Mouse (Mus musculus) frontal cortex, postnatal 14 days (tissue): ENCODE data around the gene Hcfc1r1.

Experiments used
- DNase-seq, 2 experiments: peaks; one replicate each; pipeline ENCODE4 v3.0.0; 2022; ENCODE audit warnings: low spot score in 2 of 2

The Hcfc1r1 gene

DNA sequence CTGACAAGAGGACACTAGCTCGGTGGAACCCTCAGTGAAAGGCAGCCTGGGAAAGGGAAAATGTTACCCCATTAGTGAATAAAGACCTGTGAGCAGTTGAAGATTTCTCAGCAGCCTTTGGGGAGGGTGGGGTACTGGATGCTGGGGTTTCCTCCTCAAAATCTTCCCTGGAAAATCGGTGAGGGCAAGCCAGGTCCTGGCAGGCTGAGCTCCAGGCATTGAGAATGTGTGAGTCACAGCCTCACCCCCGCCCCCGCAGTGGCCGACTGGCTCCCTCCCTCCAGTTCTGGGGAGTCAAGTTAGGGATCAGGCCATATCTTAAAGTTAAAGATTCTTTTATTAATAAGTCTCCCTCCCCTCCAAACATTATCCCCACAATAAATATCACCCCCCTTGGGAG, 1.7 kb downstream of the Hcfc1r1 start:
- no peak for DNase-seq

DNA sequence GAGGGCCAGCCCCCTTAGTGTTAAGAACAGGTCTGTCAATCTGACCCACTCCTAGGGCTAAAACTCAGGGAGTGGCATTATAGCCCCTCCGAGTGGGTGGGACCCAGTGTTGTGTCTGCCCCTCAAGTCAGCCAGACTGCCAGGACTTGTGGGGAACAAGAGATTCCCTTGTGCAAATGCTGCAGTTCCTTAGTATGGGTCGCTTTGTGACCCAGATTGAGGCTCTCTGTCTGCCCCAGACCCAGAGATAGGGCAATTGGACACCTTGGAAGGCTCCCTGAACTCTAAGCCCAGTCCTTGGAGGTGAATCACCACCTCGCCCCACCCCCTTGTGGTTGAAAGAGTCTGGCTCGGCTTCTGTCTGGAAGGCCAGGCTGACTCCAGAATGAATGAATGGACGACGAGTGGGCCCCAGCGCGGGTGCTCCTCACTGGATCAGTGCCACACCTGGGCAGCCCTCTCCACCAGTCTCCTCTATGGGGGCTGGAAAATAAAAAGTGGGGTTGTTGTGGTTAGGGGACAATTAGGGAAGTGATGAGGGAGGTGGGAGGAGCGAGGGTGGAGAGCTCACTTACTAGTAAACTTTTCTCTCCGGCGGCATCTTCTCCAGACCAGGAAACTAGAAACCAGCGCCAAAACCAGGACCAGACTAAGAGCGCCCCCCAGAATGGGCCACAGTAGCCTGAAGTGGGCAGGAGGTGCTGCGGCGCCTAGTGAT, 2.3 kb downstream of the Hcfc1r1 start:
- no peak for DNase-seq

DNA sequence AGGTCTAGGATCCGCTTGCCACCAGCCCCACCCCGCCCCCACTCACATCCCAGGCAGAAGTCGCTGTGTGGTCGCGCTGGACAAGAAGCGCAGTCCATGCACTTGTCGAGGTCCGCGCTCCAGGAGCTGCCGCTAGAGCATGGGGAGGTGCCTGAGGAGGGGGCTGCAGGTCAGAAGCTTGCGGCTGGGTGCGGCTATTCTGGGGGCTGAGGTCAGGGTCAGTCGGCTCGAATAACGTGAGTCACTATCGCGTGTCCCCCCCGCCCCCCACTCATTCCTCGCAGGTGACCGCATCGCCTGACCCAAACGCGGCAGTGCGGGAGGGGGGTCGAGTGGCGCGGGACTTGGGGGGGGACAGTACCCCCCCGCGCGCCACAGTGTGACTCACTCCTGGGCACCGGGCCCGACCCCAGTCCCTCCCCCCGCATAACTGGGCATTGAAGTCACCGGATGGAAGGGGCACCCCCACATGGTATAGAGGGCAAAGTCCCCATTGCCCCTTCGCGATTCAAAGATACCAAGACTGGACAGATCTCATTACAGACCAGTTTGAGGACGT, 3.2 kb downstream of the Hcfc1r1 start:
- no peak for DNase-seq

DNA sequence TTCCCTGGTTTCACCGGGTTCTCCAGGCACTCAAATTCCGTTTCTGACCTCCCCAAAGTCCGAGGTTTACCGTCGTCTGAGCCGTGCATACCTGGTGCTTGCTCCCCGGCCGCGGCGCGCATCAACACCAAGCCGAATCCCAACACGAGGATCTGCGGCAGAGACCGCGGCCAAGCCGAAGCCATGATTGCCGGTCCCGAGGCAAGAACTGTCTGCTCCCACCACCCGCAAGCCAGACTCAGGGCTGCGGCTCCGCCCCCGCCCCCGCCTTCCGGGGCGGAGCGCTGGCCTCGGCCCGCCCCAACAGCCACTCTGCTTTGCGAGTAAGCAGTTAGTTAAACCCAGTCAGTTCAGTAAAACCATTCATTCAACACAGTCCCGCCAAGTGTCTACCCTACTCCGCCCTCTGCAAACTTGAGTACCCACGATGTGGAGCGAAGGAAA, 3.9 kb downstream of the Hcfc1r1 start, which contains the start of gene Tnfrsf12a:
TSS of gene Tnfrsf12a (minus strand) at position 233 of the 444 bp plus-strand sequence.
- DNase-seq, result peak in 1 of 2 experiments; percentile 71

DNA sequence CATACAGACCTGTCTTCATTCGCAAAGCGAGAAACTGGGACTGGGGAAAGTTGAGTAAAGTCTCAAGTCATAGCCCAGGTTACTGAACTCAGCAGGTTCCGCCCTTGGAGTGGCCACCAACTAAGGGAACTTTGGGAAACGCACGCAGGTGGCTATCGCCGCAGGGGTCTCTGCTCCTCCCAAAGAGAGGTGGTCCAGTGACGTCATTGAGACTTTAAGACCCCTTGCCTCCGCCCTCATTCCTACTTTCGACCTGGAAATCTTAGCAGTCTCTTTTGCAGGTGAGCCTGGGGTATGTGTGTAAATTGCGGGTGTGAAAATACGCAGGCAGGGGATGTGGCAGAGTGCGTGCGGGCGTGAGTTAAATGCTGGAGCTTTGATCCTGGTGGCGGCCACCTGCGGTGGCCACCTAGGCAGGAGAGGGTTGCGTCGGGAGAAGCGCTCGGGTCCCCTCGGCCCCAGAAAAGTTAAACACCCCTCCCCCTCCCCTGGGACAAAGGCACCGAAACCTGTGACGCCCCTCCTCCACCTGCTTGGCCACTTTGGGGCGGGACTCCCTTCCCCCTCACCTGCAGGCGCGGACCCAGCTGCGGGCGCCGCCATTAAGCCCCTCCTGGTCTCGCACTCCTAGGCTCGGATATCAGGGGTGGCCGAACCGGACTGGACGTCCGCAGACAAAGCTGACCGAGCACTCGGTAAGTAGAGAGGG, 5.9 kb downstream of the Hcfc1r1 start, which contains the start of gene Cldn6:
TSS of gene Cldn6 (plus strand) at position 123 of the 709 bp plus-strand sequence.
- no peak for DNase-seq

DNA sequence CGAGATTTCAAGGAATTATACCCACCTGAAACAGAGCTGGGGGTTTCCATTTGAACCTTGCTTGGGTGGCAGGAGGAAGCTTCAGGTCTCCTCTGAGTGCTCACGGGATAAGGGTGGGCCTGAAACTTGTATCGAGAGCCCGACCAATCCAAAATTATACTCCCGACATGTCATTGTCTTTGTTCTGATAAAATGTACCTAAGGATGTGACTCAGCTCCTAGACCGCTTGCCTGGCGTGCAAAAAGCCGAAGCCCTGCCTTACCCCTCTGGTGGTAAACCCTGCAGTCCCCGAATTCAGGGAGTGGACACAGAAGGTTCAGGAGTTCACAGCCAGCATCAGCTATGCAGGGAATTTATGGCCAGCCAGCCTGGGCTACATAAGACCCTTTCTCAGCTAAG, 6.9 kb downstream of the Hcfc1r1 start:
- no peak for DNase-seq

DNA sequence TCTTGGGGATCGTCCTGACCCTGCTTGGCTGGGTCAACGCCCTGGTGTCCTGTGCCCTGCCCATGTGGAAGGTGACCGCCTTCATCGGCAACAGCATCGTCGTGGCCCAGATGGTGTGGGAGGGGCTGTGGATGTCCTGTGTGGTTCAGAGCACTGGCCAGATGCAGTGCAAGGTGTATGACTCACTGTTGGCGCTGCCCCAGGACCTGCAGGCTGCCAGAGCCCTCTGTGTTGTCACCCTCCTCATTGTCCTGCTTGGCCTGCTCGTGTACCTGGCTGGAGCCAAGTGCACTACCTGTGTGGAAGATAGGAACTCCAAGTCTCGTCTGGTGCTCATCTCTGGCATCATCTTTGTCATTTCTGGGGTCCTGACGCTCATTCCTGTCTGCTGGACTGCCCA, 7.7 kb downstream of the Hcfc1r1 start:
- no peak for DNase-seq

DNA sequence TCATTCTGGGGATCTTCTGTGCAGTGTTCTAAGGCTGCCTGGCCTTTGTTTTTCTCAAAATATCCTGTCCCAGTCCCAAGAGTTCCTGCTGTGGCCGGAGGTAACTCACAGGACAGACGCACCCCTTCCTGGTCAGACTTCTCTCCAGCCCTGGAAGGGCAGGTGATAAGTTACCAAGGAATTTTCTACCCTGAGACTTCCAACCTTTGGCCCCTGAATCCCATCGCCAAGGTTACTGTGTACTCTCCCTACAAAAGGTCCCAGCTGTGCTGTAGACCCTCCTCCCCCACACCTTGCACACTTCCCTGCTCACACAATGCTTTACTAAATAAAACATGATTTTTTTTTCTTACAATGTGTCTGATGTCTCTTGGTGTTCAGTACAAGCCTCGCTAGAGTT, 8.7 kb downstream of the Hcfc1r1 start:
- DNase-seq, result no peak

DNA sequence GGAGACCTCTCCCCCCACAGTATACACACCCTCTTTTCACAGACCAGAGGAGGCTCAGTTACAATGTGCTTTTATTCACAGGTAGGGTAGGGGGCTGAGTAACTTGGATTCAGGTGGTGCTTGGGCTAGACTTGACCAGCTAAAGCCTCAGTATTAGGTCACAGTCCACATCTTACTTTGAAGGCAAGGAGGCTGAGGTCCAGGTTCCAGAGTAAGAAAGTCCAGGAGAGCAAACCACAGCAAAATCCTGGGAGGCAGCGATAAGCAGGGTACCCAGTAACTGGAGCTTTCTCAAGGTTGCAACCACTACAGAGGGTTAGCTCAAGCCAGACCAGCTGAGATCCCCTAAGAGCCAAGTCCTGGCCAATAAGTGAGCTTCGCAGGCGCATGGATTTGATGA, 9.1 kb downstream of the Hcfc1r1 start:
- DNase-seq, result no peak

DNA sequence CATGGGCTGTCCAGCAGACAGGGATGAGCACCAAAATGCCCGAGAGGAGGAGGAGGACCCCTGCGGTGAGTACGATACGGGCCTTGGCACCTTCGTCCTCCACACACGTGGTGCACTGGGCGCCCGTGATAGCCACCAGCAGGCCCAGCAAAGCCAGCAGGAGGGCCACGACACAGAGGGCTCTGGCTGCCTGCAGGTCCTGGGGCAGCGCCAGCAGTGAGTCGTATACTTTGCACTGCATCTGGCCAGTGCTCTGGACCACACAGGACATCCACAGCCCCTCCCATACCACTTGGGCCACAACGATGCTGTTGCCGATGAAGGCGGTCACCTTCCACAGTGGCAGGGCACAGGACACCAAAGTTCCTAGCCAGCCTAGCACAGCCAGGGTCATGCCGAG, 9.8 kb downstream of the Hcfc1r1 start:
- no peak for DNase-seq

DNA sequence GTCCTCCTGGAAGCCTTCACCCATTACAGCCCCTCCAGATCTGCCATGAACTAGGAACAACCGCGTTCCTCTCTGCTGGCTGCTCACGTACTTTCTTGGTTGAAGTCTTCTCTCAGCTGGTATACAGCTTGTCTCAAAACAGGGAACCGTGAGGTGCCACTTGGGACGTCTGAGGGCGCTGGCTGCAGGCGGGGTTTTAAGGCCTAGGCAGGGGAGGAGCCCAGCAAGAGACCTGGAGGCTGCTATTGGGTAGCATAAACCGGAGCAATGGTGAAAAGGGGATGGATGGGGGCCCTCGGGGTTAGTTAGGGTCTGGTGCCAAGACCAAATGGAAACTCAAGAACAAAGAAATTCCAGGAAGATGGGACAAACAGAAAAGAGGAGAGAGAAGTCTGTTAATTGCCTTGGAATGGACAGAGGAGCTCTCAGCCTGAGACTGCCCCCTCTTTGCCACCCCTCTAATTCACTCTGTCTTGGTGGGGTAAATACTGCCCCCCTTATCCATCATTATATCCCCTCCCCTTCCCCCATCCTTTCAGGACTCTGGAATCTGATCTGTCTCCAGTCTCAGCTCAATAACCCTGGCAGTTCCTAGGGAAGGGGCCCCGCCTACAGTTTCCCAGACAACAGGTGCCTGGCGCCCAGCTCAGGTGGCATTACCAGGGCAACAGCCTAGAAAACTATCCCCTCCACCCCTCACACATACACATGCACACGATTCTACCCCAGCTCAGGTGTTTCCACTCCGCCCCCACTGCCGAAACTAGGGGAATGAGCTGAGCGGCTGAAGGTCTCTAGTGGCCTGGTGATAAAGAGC, 10.7 kb downstream of the Hcfc1r1 start, which contains the start of gene Cldn9:
TSS of gene Cldn9 (minus strand) at position 171 of the 817 bp plus-strand sequence.
- DNase-seq, result no peak

DNA sequence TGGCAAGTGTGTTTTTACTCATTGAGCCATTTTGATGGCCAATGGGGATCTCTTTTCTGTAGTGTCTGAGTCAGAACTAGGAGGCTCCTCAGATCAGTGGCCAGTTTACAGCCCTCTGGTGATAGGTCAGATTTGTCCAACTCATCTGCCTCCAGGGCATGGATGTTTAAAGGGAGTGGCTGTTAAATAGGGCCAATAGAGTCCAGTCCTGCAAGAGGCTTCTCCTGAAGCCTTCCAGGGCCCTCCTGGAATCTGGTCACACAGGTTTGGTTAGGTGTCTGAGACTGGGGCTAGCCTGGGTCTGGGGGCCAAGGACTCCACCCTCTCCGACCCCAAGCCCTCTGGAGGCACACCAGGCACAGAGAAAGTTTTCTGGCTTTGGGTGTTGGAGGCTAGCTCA, 21.1 kb downstream of the Hcfc1r1 start:
- no peak for DNase-seq

DNA sequence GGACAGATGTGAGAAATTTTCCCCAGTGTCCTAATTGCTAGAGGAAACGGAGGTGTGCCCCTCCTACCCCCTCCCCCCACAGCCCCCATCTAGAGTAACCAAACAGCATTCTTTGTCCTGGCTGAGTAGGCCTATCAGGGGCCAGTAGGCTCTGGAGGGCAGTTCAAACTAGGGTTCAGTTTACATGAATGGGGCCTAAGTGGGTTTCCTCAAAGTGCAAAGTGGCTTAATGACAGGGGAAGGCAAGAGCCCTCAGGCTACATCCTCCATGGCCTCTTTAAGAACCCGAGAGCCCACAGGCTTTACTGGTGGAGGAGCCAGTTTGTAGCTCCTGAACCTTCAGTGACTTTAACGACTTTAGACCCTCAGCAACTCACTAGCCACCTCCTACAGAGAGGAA, 22.4 kb downstream of the Hcfc1r1 start:
- DNase-seq, result no peak

DNA sequence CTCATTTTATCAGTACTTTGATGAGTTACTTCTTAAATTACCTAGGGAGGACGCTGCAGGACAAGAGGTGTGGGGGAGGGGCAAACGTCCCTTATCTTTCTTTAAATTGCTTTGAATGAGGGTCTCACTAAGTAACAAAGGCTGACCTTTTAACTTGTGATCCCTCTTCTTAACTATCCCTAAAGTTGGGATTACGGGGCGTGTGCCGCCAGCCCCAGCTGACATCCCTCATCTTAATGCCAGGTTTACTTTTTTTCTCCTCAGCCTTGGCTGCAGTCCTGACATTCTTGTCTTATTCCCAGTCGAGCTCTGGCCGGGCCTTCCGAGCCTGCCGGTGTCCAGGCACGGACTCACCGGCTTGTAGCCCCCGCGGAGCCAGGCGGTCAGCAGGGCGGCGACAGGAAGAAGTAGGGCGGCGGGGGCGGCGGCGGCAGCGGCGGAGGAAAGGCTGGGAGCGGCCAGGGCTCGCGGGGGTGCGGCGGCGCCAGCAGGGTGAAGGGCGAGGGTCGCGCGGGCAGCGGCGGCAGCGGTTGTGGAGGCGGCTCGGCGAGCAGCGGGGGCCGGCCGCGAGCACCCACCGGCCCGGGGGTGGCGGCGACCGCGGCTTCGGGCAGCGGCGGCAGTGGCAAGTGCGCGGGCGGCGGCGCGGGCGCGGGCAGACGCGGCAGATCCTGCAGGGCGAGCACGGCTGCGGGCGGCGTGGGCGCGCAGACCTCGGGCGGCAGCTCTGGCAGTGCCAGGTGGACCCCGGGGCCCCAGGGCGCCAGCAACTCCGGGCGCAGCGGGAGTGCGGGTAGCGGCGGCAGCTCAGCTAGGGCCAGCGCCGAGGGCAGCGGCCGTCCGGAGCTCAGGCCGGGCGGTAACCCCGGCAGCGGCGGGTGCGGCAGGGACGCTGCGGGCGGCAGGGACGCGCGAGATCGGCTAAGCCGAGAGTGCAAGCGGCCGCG, 26.0 kb downstream of the Hcfc1r1 start:
- no peak for DNase-seq

DNA sequence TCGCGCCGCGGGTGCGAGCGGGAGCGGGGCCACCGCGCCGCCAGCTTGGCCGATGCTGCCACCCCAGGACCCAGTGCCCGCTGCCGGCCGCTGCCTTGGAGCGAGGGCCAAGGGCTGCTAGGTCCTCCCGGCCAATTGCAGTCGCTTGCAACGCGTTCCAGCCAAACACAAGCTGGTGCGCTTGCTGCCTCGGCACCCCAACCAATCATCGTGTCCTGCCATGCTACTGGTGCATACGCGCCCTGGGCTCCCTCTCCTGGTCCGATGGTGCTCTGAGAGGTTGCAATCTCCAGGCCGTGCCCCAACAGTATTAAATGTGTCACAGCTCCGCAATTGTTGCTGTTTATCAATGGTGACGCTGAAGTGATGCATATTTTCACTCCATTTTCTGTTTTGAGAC, 26.7 kb downstream of the Hcfc1r1 start:
- peak; percentile 85 for DNase-seq

DNA sequence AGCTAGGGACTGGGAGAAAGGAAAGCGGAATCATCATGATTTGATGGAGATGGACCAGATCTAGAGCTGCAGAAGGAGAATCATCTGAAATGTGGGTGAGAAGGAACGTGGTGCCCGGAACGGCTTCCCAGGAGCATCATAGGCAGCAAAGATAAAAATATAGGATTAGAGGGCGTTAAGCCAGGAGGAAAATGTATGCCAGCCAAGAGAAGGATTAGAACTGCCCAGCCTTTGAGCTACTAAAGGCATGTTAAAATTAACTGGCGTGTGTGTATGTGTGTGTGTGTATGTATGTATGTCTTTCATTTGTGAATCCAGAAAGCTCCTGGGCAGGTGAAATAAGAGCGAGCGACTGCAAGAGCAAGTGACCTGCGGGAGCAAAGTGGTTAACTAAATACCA, 29.9 kb downstream of the Hcfc1r1 start:
- DNase-seq, result no peak

DNA sequence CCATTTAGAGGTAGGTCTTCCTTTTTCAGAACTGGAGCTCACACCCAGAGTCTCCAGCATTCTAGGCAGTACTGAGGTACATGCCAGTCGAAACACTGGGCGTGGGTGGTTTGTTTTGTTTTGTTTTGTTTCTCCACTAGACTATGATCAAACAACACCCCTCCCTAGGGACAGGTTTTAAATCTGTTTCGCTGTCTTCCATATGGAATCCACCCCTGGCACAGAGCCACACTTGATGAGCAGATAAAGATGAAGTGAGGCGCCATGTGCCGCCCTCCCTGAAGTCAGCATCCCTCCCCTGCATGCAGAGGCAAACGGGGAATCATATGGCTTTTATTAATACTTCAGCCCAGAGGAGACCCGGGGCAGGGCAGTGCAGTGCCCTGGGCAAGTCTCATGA, 31.3 kb downstream of the Hcfc1r1 start:
- DNase-seq, result no peak

DNA sequence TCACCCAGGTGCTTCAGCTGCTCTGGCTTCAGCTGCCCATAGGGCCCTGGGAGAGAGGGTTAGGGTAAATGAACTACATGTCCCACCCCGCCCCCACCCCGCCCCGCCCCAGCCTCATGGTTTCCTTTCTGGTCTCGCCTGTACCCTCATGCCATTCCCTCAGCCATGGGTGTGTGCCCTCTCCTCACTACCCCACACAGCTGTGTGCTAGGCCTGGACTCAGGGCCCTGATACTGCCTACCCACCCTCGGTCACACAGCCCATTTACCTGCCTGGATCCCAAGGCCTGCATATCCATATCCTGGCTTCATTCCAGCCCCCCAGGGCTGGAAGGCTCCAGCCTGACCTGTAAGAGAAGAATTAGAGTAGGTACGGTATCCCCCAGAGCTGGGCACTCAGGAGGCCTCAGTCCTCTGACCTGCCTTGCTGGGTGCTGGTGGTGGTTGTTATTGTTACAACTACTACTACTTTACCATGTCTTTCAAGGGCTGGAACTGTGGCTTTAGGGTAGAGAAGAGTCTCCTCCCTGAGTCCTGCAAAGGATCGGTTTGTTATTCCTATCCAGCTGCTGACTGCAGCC, 32.2 kb downstream of the Hcfc1r1 start:
- no peak for DNase-seq

DNA sequence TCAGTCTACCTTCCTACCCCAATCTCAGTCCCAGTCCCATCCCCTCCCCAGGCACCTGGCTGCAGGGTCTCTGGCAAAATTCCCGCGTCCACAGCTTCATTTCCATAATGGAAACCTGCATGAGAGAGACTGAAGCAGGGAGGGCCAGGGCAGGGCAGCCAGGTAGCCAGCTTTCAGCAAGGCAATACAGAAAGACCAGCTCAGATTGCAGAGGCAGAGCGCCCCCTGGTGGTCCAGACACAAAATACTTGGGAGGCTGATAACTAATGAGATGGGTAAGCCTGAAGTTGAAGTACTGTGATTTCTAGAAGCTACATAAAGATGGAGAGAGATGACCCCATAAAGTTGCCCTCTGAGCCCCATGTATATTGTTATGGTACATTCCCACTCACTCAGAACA, 32.8 kb downstream of the Hcfc1r1 start:
- DNase-seq, result peak; percentile 55 to 72

DNA sequence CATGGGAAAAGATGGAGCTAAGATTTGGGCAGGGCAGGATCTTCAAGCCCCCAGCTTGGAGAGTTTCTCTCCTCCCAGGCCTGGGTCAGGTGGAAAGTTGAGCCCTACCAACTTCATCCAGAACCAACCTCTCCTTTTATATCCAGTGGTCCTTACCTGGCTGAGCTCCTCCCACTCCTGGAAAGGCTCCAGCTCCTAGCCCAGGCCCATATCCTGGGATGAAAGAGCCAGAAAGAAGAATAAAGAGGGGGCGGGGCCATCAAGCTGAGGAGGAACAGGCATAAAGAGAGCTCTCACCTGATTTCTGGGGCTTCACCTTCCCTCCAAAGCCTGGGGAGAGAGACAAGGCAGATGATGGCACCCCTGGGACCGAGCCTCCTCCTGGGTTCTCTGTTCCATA, 43.6 kb downstream of the Hcfc1r1 start:
- DNase-seq, result no peak
